Mouse (Mus musculus): ENCODE results near the gene Gm8356.
"Not testable (repeated sequence)": the region's sequence is repeated elsewhere in the genome, so short reads cannot be mapped to it uniquely, and the experiment has no call there.

Gm8356 gene

GRCm38 (mm10) chr14:6537190-6537589 is at the start of gene Gm8356:
Gene Gm8356 (minus strand): TSS chr14:6537290.
- DNase-seq (ENCODE audit: low spot score in 2 of 2) = not testable (repeated sequence)

- DNase-seq (ENCODE audit: low spot score in 2 of 2) = not testable (repeated sequence)
Measured at GRCm38 (mm10) chr14:6486331-6486730, 50.8 kb downstream of the Gm8356 start.

- DNase-seq (ENCODE audit: low spot score in 2 of 2) = not testable (repeated sequence)
Measured at GRCm38 (mm10) chr14:6485541-6485940, 51.5 kb downstream of the Gm8356 start.

GRCm38 (mm10) chr14:6482126-6482525 is 55.0 kb downstream of the Gm8356 start:
- not testable (repeated sequence) for DNase-seq (ENCODE audit: low spot score in 2 of 2)

Measured in urinary bladder, adult 18-20 months (tissue).